Mouse (Mus musculus) forebrain, postnatal 0 days (tissue): ENCODE data around the gene Anxa7. TPM values are rescaled to one million over a fixed set of nuclear protein-coding genes. Genes with fewer than 3 reads are reported as not detected.
A peak's percentile ranks its signal among the peaks of the same experiment; 100 is the strongest.

Source experiments
- ATAC-seq: fragments of 200-750 bp; cut with Nextera tagmentation; 2 replicates; pipeline ENCODE4 v1.8.0; 2017; ENCODE audit warnings: mild to moderate bottlenecking, moderate library complexity
- DNase-seq: peaks from one replicate; pipeline ENCODE4 v3.0.0-alpha.2; 2015
- H3K27ac ChIP-seq: fragments of 300-500 bp; sonication (generic); 2 replicates; pipeline ENCODE4 v1.5.1; 2014; ENCODE audit warnings: low read depth, mild to moderate bottlenecking, antibody characterized with exemption, low read length, moderate library complexity, mixed read lengths
- H3K27me3 ChIP-seq: fragments of 300-500 bp; sonication (generic); 2 replicates; pipeline ENCODE4 v1.6.1; 2014; ENCODE audit warnings: mild to moderate bottlenecking, low read length, mixed read lengths; ENCODE audit not compliant: insufficient read depth
- H3K36me3 ChIP-seq: fragments of 300-500 bp; sonication (generic); 2 replicates; pipeline ENCODE4 v1.6.1; 2014; ENCODE audit warnings: mild to moderate bottlenecking, moderate library complexity; ENCODE audit not compliant: insufficient read depth
- H3K4me1 ChIP-seq: fragments of 300-500 bp; sonication (generic); 2 replicates; pipeline ENCODE4 v1.6.1; 2014; ENCODE audit warnings: antibody characterized with exemption; ENCODE audit not compliant: insufficient read depth
- H3K4me2 ChIP-seq: fragments of 300-500 bp; sonication (generic); 2 replicates; pipeline ENCODE4 v1.6.1; 2014; ENCODE audit warnings: low read depth, mild to moderate bottlenecking, moderate library complexity
- H3K4me3 ChIP-seq: fragments of 300-500 bp; sonication (generic); 2 replicates; pipeline ENCODE4 v1.5.1; 2014; ENCODE audit warnings: low read depth, low read length, mixed read lengths
- H3K9ac ChIP-seq: fragments of 300-500 bp; sonication (generic); 2 replicates; pipeline ENCODE4 v1.6.1; 2014; ENCODE audit warnings: mild to moderate bottlenecking
- H3K9me3 ChIP-seq: fragments of 300-500 bp; sonication (generic); 2 replicates; pipeline ENCODE4 v1.6.1; 2016; ENCODE audit warnings: low read length
- CTCF ChIP-seq: sonication (generic); IDR thresholded peaks from 2 replicates; pipeline ENCODE4 v1.5.1; 2016; ENCODE audit warnings: antibody characterized with exemption, control low read depth, low read depth
- WGBS: fragments of 180-500 bp; shearing (Covaris S2); extraction: QIAGEN DNeasy Blood & Tissue Kit; methylation state at CpG from one replicate; pipeline ENCODE4 v1.1.7; 2014; 5-methylcytosine and 5-hydroxymethylcytosine counted together
- polyA plus RNA-seq: library from polyadenylated mRNA; unstranded; fragments of >200 nt; fragmentation: Nextera tagmentation; extraction: Ambion mirVana; gene quantifications from 2 replicates; pipeline ENCODE4 v1.2.1, GENCODE M21; 2015
- total RNA-seq: library from RNA; depleted of rRNA; stranded (reverse); fragments of >200 nt; gene quantifications from 2 replicates; pipeline ENCODE4 v1.2.3, GENCODE M21; 2014

Gene Anxa7
- total and polyA plus RNA-seq, 2 experiments from 2014 or later: 21.2 to 36.7 TPM

DNA sequence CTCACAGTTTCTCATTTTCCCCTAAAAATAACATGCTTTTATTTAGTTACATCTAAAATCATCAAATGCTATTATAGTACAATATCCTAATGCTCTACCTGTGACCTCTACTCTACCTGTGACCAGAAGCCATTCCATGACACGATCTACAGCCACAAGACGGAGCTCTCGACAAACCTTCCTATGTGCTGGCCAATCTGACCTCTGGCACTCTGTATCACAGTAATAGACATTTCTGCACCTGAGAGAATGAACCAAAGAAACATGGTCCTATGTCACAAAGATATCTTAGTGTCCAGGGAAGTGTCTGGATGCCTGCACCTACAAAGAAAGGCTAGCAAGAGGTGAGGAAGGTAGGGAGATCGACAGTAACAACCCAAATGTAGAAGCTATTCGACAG is 6.1 kb upstream of the Anxa7 start:
- no peak for ATAC-seq
- H3K9ac ChIP-seq: no peak overlapping the region
- no peak for DNase-seq
- H3K27ac ChIP-seq: no peak overlapping the region
- peaks cover 13% of the 10 kb centered on the region for H3K36me3 ChIP-seq
- H3K9me3 ChIP-seq: no peaks in the 10 kb centered on the region
- 97% methylated on average over 5 of the region's 5 CpGs for WGBS
- no peaks in the 10 kb centered on the region for H3K27me3 ChIP-seq
- no peak overlapping the region for H3K4me3 ChIP-seq
- no peak overlapping the region for H3K4me2 ChIP-seq
- H3K4me1 ChIP-seq: no peaks in the 10 kb centered on the region
- no peak for TF ChIP-seq CTCF

DNA sequence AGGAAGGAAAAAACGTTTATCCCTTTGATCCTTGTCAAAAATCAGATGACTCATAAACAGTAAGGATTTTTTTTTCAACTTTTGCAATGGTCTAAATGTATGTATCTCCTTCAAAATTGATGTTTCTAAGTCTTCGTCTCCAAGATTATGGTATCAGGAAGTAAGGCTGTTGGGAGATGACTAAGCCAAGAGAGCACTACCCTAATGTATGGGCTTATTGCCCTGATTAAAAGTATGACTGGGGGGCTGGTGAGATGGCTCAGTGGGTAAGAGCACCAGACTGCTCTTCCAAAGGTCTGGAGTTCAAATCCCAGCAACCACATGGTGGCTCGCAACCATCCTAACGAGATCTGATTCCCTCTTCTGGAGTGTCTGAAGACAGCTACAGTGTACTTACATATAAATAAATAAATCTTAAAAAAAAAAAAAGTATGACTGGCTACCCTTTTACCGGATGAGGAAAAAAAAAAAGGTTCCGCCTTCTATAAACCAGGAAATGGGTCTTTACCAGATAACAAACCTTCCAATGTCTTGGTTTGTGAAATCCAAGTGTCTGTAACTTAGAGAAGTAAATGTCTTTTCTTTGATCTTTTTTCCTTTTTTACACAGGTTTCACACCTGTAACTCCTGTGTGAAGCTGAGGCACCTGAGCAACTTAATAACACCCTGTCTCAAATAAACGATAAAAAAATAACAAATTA is 2.3 kb upstream of the Anxa7 start:
- Histone ChIP-seq H3K4me1 (no peaks in the 10 kb centered on the region), H3K27ac (no peak overlapping the region), H3K27me3 (no peaks in the 10 kb centered on the region), H3K9me3 (no peaks in the 10 kb centered on the region), H3K4me3 (no peak overlapping the region), H3K36me3 (peaks cover 10% of the 10 kb centered on the region), H3K9ac (no peak overlapping the region), H3K4me2 (no peak overlapping the region)
- DNase-seq: no peak
- ATAC-seq: no peak
- TF ChIP-seq CTCF: no peak
- 89% methylated on average over 7 of the region's 7 CpGs for whole genome bisulfite sequencing

DNA sequence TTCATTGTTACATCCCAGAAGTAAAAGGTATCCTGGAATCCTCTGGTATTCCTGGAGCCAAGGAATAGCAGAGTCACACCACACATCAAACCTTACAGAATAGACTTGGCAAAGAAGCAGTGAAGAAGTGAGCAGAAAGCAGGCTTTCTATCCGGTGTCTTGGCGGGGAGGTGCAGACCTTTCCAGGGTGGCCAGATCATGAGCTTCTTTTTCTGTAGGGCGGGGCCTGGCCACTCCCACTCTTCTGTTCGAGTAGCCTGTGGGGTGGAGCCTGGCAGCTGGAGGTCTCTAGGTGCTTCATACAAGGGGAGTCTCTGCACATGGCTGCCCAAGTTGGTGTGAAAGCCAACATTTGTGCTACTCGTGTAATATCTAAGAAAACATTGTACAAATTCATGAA is 1.3 kb upstream of the Anxa7 start:
- ATAC-seq (no peak), DNase-seq (no peak)
- no peak for TF ChIP-seq CTCF
- WGBS: 19% methylated on average over 5 of the region's 5 CpGs
- Histone ChIP-seq H3K9ac (no peak overlapping the region), H3K27me3 (no peaks in the 10 kb centered on the region), H3K9me3 (no peaks in the 10 kb centered on the region), H3K4me1 (no peaks in the 10 kb centered on the region), H3K27ac (no peak overlapping the region), H3K36me3 (peaks cover 10% of the 10 kb centered on the region), H3K4me3 (no peak overlapping the region), H3K4me2 (no peak overlapping the region)

DNA sequence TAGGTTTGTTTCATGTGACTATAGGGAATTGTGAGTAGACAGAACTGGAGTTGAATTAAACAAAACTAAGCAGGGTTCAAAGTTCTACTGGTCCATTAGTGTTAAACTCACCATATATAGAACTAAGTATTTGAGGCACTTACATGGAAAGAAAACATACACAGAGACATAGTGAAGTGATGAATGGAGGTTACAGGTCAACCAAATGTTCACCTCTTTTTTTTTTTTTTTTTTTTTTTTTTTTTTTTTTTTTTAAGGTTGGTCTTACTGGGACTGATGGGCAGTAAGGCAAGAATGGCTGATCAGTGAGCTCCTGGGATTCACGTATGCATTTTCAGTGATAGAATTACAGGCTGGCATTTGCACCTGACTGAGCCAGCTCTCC is 254 bp upstream of the Anxa7 start:
- Histone ChIP-seq H3K27ac (no peak overlapping the region), H3K27me3 (no peaks in the 10 kb centered on the region), H3K9me3 (no peaks in the 10 kb centered on the region), H3K9ac (peak overlapping the region; percentile 68; the same call in 1 of the 2 replicates), H3K4me1 (no peaks in the 10 kb centered on the region), H3K4me2 (peak overlapping the region; percentile 71), H3K4me3 (peak overlapping the region; percentile 67), H3K36me3 (peaks cover 10% of the 10 kb centered on the region)
- 72% methylated on average over 1 of the region's 1 CpGs for WGBS
- DNase-seq (no peak), ATAC-seq (no peak)
- no peak for TF ChIP-seq CTCF

DNA sequence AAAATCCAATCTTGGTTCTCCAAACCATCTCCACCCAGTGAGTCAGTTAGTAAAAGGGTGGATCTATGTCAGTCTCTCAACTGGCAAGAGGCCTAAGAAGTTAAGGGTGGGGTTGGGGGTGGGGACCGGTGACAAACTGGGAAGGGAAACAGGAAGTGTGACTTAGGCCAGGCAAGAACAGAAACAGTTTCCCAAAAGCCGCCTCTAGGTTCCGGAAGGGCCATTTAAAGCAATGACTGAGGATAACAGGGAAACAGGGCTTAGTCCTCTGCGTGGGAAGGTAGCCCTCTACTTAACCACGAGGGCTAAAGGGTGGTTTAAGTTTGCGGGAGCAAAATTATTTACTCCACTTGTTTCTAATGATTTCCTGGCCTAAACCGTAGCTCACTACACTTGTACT is 1.1 kb downstream of the Anxa7 start:
- 30% methylated on average over 7 of the region's 7 CpGs for WGBS
- DNase-seq: no peak
- no peaks in the 10 kb centered on the region for H3K9me3 ChIP-seq

DNA sequence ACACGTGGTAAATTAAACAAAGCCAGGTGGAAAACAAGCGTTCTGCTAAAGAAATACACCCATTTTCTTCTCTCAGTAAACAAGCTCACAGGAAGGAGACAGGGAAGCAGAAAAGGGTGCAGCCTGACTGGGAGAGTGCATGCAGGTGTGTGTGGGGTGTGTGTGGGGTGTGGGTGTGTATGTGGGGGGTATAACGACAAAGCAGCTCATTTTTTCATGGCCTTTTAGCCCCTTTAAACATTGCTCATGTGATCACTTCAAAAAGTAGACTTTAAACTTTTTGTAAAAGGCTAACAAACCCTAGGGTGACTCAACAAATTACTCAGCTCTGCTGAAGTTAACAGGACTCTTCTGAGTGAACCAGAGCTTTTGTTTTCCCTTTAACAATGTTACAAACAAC is 1.5 kb downstream of the Anxa7 start:
- Histone ChIP-seq H3K4me3 (peak overlapping the region; percentile 67; the same call in 1 of the 2 replicates), H3K27ac (no peak overlapping the region), H3K9ac (no peak overlapping the region), H3K9me3 (no peaks in the 10 kb centered on the region), H3K27me3 (no peaks in the 10 kb centered on the region), H3K36me3 (no peaks in the 10 kb centered on the region), H3K4me2 (peak overlapping the region; percentile 14; the same call in 1 of the 2 replicates), H3K4me1 (no peaks in the 10 kb centered on the region)
- no peak for TF ChIP-seq CTCF
- DNase-seq: no peak
- 53% methylated on average over 3 of the region's 3 CpGs for WGBS
- no peak for ATAC-seq

More for the DNA sequence above, 1.1 kb downstream of the Anxa7 start:
- Histone ChIP-seq H3K4me2 (peak overlapping the region; percentile 71), H3K9ac (peak overlapping the region; percentile 68; the same call in 1 of the 2 replicates), H3K4me1 (no peaks in the 10 kb centered on the region), H3K36me3 (no peaks in the 10 kb centered on the region), H3K4me3 (peak overlapping the region; percentile 67), H3K27me3 (no peaks in the 10 kb centered on the region), H3K27ac (peak overlapping the region; percentile 46; the same call in 1 of the 2 replicates)
- no peak for TF ChIP-seq CTCF
- ATAC-seq: no peak

DNA sequence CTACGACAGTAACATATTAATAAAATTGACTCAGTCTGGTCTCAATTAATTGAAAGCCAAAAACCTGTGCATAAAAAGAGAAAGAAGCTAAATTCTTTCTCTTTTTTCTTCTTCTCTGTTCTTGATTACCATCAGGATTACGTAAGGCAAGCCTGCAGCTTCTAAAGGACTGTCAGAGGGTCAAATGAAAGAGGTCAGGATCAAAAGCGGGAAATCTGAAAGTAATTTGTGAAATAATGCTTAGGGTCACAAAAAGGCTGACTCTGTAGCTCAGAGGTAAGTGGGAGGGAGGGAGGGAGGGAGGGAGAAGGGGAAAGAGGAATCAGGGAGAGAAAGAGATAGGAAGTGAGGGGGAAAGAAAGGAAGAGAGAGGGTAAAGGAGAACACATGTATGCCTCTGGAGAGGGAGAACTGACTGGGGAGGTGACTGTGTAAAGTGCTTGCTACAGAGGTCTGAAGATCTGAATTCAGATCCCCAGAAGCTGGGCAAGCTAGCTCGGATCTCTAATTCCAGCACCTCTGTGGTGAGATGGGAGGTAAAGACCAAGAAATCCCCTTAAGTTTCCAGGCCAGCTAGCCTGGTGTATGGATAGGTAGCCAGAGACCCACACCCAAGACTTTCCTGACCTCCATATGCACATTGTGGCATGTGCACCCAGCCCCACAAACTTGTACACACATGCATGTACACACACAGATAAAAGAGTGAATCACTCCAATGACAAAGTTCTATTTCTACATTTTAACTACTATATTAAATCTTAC is 2.5 kb downstream of the Anxa7 start:
- no peaks in the 10 kb centered on the region for H3K36me3 ChIP-seq
- no peaks in the 10 kb centered on the region for H3K4me1 ChIP-seq
- DNase-seq (no peak), ATAC-seq (no peak)
- no peak overlapping the region for H3K4me3 ChIP-seq
- 49% methylated on average over 4 of the region's 4 CpGs for WGBS
- H3K27me3 ChIP-seq: no peaks in the 10 kb centered on the region
- H3K9me3 ChIP-seq: no peaks in the 10 kb centered on the region
- H3K4me2 ChIP-seq: no peak overlapping the region
- TF ChIP-seq CTCF: no peak
- no peak overlapping the region for H3K9ac ChIP-seq
- H3K27ac ChIP-seq: no peak overlapping the region
